Mouse (Mus musculus) liver, adult (tissue): ENCODE measurements around the gene Ednra.

Experiments used
- GATA4 ChIP-seq: IDR thresholded peaks from 2 replicates; pipeline ENCODE4 v1.6.1; 2014; ENCODE audit warnings: mild to moderate bottlenecking, low read length; ENCODE audit not compliant: insufficient replicate concordance

The Ednra gene

DNA sequence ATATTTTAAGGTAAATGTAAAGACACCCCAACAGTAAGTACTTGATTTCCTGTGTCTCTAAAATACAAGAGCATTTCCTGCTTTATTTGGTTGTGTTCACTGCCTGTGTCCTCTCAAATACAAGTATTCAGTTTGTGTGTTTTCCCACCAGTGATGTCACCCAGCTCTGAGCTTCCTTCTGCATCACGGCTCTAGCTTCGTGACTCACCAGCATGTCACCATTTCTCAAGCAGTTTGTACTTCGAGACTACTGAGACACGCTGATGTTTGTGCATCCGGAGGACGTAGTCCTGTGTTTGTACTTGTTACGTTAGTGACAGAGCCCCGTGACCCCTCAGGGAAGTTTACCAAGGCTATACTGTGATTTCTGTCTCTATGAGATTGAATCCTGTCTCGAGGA is 13.1 kb upstream of the Ednra start:
- no peak for TF ChIP-seq GATA4

GRCm38 (mm10) chr8:77733792-77734191 is 9.5 kb upstream of the Ednra start:
- TF ChIP-seq GATA4, result no peak

GRCm38 (mm10) chr8:77732964-77733363 is 8.7 kb upstream of the Ednra start:
- TF ChIP-seq GATA4, result no peak

DNA sequence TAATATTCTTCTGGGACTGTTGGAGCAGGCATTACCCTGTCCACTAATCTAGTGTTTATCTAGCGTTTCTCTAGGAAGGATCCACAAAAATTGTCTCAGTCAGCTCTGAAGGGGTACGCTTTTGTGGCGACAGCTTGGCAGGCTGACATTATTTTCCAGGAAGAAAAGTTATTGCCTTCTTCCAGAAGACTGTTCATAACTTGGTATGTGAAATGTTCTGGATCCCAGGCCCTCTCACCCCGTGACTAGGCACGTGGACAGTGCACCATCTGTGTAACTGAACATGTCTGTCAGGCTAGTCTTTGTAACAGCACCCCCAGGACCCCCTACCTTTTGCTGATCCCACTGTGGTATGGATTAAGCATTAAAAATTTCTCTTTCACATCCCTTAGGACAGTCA is 1.1 kb upstream of the Ednra start:
- TF ChIP-seq GATA4, result no peak

GRCm38 (mm10) chr8:77723534-77724045 is 674 bp downstream of the Ednra start:
- TF ChIP-seq GATA4, result no peak

DNA sequence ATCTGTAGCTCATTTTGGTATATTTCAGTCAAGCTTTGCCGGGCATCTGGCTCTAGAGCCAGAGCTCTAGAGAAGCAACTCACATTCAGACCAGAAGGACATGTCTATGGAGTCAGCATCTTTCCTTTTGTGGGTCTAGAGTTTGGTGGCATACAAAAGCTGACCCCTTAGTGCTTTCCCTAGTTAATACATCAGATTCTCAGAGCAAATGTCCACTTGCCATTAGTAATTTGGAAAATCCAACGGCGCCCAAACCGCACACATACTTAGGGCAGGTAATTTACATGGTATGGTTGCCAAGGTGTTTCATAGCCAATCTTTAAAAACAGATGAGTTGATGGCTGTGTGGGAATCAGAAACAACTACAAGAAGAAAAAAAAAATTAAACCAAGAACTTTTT is 1.2 kb downstream of the Ednra start:
- no peak for TF ChIP-seq GATA4

DNA sequence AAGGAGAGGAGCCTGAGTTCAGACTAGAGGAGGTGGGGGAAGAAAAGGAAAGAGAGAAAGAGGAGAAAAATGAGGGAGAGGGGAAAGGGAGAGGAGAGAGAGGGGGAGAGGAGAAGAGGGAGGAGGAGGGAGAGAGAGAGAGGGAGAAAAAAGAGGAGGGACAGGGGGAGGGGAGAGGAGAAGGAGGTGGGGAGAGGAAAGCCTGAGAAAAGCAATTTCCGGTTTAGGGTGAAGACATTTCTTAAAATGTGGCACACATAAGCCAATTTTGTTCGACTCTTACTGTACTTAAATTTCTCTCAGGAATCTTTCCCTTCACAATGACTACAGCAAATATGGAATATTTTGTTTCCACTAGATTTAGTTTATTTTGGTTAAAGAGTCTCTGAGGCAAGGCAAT is 5.3 kb downstream of the Ednra start:
- no peak for TF ChIP-seq GATA4

DNA sequence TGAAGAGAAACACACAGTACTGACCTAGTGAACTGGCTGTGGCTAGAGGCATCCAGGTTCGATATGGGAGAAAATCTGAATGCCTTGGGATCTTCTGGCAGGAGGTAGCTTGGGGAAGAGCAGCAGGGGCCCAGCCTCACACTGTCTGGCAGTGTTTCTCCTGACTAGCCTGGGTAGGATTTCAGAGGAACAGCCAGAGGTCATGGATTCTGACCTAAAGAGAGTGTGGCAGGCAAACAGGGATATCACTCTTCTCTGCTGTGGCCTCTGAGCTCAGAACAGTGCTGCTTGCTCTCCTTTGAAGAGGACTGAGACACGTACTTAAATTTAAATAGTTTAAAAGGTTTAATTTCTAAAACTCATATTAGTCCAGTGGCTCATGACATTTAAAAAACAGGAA is 7.2 kb downstream of the Ednra start:
- TF ChIP-seq GATA4, result no peak

DNA sequence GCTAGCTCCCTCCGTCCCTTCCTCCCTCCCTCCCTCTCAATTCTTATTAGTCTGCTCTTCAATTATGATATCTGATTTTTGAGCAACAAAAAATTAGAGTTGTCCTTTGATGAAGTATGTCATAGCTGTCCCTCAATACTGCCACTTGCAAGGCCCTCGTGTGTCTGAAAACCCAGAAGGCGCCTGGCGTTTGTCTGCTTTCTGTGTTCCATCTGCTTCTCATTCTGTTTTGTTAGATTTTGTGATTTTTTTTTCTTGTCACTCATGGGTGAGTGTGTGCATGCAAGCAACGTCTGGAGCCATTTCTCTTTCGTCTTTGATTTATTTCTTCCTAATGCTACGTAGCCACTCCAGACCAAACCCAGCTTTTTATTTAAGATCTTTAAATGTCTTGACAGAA is 9.8 kb downstream of the Ednra start:
- TF ChIP-seq GATA4, result no peak

DNA sequence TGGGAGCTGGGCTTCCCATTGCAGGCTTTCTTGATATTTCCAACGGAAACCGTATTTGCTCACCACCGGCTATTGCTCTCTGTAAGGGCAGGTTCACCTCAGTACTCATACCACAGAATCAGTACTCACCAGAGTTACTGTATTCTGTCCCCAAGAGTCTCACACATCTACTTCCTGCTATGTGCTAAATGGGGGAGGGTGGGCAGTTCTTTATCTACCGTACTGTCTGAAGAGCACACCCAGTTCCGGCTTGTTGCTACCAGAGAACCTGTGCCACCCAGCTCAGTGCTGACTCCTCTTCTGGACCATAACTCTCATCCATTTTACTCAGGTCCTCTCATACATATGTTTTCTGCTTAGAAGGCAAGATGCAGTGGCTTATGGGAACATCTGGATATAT is 10.6 kb downstream of the Ednra start:
- no peak for TF ChIP-seq GATA4

DNA sequence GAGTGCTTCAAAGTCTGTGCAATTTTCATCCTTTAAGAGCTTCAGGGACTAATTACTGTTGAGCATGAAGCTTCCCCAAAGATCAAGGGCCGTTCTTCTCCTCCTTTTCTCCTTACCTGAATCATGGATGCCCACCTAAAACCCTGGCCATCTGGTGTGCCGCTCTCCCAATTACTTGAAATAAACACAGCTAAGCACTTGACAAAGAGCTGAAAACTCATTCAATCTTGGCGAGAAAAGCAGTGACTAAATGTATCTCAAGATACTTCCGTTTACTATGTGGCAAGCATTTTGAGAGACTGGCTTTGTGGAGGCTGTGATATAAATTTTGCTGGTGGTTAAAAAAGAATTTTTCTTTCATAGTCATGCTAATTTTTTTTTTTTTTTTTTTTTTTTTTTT is 19.5 kb downstream of the Ednra start:
- no peak for TF ChIP-seq GATA4

- no peak for TF ChIP-seq GATA4
Observed at GRCm38 (mm10) chr8:77698028-77698427, 26.2 kb downstream of the Ednra start.

GRCm38 (mm10) chr8:77696182-77696581 is 28.1 kb downstream of the Ednra start:
- no peak for TF ChIP-seq GATA4

DNA sequence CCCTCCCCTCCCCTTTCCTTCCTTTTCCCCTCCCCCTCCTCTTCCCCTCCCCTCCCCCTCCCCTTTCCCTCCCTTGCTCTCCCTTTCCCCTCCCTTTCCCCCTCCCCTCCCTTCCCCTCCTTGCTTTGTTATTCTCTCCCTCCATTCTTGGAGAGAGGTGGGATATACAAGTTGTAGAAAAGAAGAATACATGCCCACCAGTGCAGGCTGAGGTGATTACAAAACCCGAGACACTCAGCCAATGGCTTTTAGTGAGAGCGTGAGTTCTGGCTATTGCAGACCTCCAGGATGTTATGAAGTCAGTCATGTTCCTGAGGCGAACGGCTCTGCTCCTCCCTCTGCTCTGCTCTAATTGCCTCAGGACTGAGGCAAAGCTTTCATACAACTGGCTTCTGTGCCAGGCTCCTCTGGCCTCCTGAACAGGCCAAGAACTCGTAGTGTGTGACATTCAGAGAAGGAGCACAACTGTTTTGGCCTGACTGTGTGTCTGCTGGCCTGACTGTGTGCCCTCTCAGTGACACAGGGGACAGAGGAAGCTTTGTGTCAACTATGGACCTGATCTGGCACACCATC is 28.7 kb downstream of the Ednra start:
- TF ChIP-seq GATA4, result no peak

DNA sequence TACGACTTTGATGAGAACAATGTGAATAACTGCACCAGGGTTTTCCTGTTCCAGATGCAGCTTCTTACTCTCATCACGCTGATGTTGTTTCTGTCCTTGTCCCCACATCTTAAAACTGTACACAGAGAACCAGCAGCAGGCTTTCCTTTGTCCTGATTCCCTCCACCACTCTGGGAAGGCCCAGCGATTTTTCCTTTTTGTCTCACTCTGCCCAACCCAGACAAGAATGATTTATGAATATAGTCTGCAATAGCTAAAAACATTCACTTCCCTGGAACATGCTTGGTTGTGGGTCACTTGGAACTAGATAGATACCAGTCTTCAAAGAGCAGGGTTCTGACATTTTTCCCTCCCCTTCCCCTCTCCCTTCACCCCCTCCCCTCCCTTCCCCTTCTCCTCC is 29.2 kb downstream of the Ednra start:
- no peak for TF ChIP-seq GATA4

DNA sequence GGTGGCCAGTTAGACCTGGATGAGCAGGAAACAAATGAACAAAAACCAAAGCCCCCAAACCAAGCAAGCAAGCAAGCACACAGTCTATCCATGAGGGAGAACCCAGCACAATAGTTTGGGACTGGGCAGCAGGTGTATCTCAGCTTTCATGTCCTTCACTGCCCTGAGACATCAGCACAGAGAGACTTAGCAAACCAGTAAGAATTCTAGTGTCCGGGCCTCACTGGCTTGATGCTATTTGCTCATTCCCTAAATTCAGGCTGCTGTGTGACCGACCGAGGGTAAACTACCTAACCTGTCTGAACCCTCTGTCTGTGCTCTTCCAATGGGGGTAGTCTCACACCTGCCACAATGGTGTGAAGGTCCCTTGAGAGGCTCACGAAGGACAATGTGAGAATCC is 29.7 kb downstream of the Ednra start:
- no peak for TF ChIP-seq GATA4

- no peak for TF ChIP-seq GATA4
Observed at GRCm38 (mm10) chr8:77688978-77689377, 35.3 kb downstream of the Ednra start.
